Mouse (Mus musculus) E14TG2a.4 (cell line): Measurements from ENCODE around the gene Ogfod1.

ENCODE experiments used
- CTCF ChIP-seq: conservative IDR thresholded peaks from 2 replicates; pipeline ENCODE4 v1.5.1; 2014; ENCODE audit warnings: low read length
- NANOG ChIP-seq: IDR thresholded peaks from 2 replicates; pipeline ENCODE4 v1.6.1; 2014; ENCODE audit warnings: borderline replicate concordance, low read length, mixed read lengths

- TF ChIP-seq CTCF (no peak), NANOG (no peak)
Measured at GRCm38 (mm10) chr8:94113435-94113834, 76.4 kb downstream of the Ogfod1 start.
